Mouse (Mus musculus) embryonic facial prominence, embryonic 13.5 days (tissue): ENCODE measurements around the gene Eya3. TPM values are rescaled to one million over a fixed set of nuclear protein-coding genes. Genes with fewer than 3 reads are reported as not detected.
"Not testable (repeated sequence)": the region's sequence is repeated elsewhere in the genome, so short reads cannot be mapped to it uniquely, and the experiment has no call there.

Source experiments
- ATAC-seq: fragments of 200-750 bp; cut with Nextera tagmentation; 2 replicates; pipeline ENCODE4 v1.8.0; 2017; ENCODE audit warnings: low read depth; ENCODE audit not compliant: insufficient number of reproducible peaks, insufficient read depth, low FRiP score, low TSS enrichment
- H3K27ac ChIP-seq: fragments of 300-500 bp; sonication (generic); 2 replicates; pipeline ENCODE4 v1.5.1; 2015; ENCODE audit warnings: moderate library complexity, mild to moderate bottlenecking, inconsistent platforms
- H3K27me3 ChIP-seq: fragments of 300-500 bp; sonication (generic); 2 replicates; pipeline ENCODE4 v1.6.1; 2015; ENCODE audit warnings: mild to moderate bottlenecking, inconsistent platforms
- H3K36me3 ChIP-seq: fragments of 300-500 bp; sonication (generic); 2 replicates; pipeline ENCODE4 v1.6.1; 2015; ENCODE audit warnings: mild to moderate bottlenecking, inconsistent platforms
- H3K4me1 ChIP-seq: fragments of 300-500 bp; sonication (generic); 2 replicates; pipeline ENCODE4 v1.6.1; 2015; ENCODE audit warnings: inconsistent platforms
- H3K4me2 ChIP-seq: fragments of 300-500 bp; sonication (generic); 2 replicates; pipeline ENCODE4 v1.6.1; 2015; ENCODE audit warnings: moderate library complexity, mild to moderate bottlenecking, inconsistent platforms
- H3K4me3 ChIP-seq: fragments of 300-500 bp; sonication (generic); 2 replicates; pipeline ENCODE4 v1.5.1; 2015; ENCODE audit warnings: mild to moderate bottlenecking, inconsistent platforms
- H3K9ac ChIP-seq: fragments of 300-500 bp; sonication (generic); 2 replicates; pipeline ENCODE4 v1.6.1; 2015; ENCODE audit warnings: mild to moderate bottlenecking, inconsistent platforms
- H3K9me3 ChIP-seq: fragments of 300-500 bp; sonication (generic); 2 replicates; pipeline ENCODE4 v1.6.1; 2016; ENCODE audit warnings: inconsistent platforms
- WGBS: fragments of 180-500 bp; shearing (Covaris S2); methylation state at CpG from one replicate; pipeline ENCODE4 v1.1.7; 2015; ENCODE audit warnings: mixed read lengths; 5-methylcytosine and 5-hydroxymethylcytosine counted together
- polyA plus RNA-seq: library from polyadenylated mRNA; unstranded; fragments of >200 nt; fragmentation: Nextera tagmentation; extraction: Ambion mirVana; gene quantifications from 2 replicates; pipeline ENCODE4 v1.2.1, GENCODE M21; 2015

The Eya3 gene
- polyA plus RNA-seq, 1 experiment from 2014 or later, result 32.6 TPM

DNA sequence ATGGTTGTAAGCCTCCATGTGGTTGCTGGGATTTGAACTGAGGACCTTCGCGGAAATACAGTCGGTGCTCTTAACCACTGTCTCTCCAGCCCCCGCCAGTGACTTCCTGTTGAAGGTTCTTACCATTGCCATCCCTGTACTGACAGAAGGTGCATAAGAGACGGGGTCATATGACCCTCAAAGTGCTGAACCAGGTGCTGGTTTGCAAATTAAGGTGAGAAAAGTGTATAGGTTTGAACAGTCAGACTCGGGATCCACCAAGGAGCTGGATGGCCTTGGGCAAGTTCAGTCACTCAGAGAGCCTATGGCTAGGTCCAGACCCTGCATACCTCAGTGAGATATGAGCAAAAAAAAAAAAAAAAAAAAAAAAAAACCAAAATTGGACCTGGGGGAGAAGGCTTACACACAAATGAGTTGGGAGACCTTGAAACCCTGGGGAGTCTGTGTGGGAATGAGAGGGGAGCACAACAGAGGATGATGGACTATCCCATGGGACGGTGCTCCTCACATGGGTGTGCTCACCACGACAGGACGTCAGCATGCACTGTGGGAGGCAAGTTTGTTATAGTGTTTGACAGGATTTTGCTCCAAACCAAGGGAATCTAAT lies 108.2 kb downstream of the Eya3 start:
- Histone ChIP-seq H3K36me3 (no peaks in the 10 kb centered on the region), H3K4me2 (no peak overlapping the region), H3K9ac (no peak overlapping the region), H3K4me3 (no peak overlapping the region), H3K9me3 (no peaks in the 10 kb centered on the region), H3K4me1 (no peaks in the 10 kb centered on the region), H3K27me3 (no peaks in the 10 kb centered on the region), H3K27ac (no peak overlapping the region)
- WGBS, result 85% methylated on average over 9 of the region's 9 CpGs
- no peak for ATAC-seq

GRCm38 (mm10) chr4:132747664-132748259 lies 109.0 kb downstream of the Eya3 start:
- Histone ChIP-seq H3K4me1 (no peaks in the 10 kb centered on the region), H3K27ac (no peak overlapping the region), H3K4me3 (no peak overlapping the region), H3K9me3 (no peaks in the 10 kb centered on the region), H3K36me3 (no peaks in the 10 kb centered on the region), H3K27me3 (no peaks in the 10 kb centered on the region), H3K9ac (no peak overlapping the region), H3K4me2 (no peak overlapping the region)
- no peak for ATAC-seq
- WGBS, result 66% methylated on average over 9 of the region's 9 CpGs

GRCm38 (mm10) chr4:132748778-132749177 lies 110.0 kb downstream of the Eya3 start:
- no peaks in the 10 kb centered on the region for H3K36me3 ChIP-seq
- no peak overlapping the region for H3K27ac ChIP-seq
- no peak overlapping the region for H3K9ac ChIP-seq
- H3K4me3 ChIP-seq, result no peak overlapping the region
- no peak overlapping the region for H3K4me2 ChIP-seq
- 90% methylated on average over 4 of the region's 4 CpGs for WGBS
- no peaks in the 10 kb centered on the region for H3K4me1 ChIP-seq
- ATAC-seq, result no peak
- no peaks in the 10 kb centered on the region for H3K27me3 ChIP-seq
- H3K9me3 ChIP-seq, result no peaks in the 10 kb centered on the region

GRCm38 (mm10) chr4:132749258-132749982 lies 110.6 kb downstream of the Eya3 start:
- Histone ChIP-seq H3K27me3 (no peaks in the 10 kb centered on the region), H3K4me2 (no peak overlapping the region), H3K9me3 (no peaks in the 10 kb centered on the region), H3K9ac (no peak overlapping the region), H3K4me1 (no peaks in the 10 kb centered on the region), H3K4me3 (no peak overlapping the region), H3K36me3 (no peaks in the 10 kb centered on the region), H3K27ac (no peak overlapping the region)
- ATAC-seq, result no peak
- 78% methylated on average over 6 of the region's 6 CpGs for WGBS

- Histone ChIP-seq H3K9ac (no peak overlapping the region), H3K4me1 (peaks cover 7% of the 10 kb centered on the region; the same call in 1 of the 2 replicates), H3K27me3 (peaks cover 8% of the 10 kb centered on the region), H3K27ac (no peak overlapping the region), H3K9me3 (no peaks in the 10 kb centered on the region), H3K36me3 (no peaks in the 10 kb centered on the region), H3K4me3 (no peak overlapping the region), H3K4me2 (no peak overlapping the region)
- ATAC-seq, result no peak
- WGBS, result 72% methylated on average over 6 of the region's 6 CpGs
Observed at GRCm38 (mm10) chr4:132752992-132753391, 114.2 kb downstream of the Eya3 start.

GRCm38 (mm10) chr4:132756974-132757373 lies 118.2 kb downstream of the Eya3 start, which contains the start of gene Smpdl3b:
Smpdl3b (minus strand) TSS chr4:132757252.
- Histone ChIP-seq H3K4me3 (peak within 1 kb of the TSS; percentile 51), H3K36me3 (no peaks in the 10 kb centered on the region), H3K27me3 (peaks cover 10% of the 10 kb centered on the region), H3K9me3 (no peaks in the 10 kb centered on the region), H3K4me2 (peak within 1 kb of the TSS; percentile 92), H3K9ac (peak within 1 kb of the TSS; percentile 77), H3K27ac (no peak within 1 kb of the TSS), H3K4me1 (peaks cover 7% of the 10 kb centered on the region; the same call in 1 of the 2 replicates)
- ATAC-seq, result no peak
- 1% methylated on average over 22 of the region's 22 CpGs for WGBS

DNA sequence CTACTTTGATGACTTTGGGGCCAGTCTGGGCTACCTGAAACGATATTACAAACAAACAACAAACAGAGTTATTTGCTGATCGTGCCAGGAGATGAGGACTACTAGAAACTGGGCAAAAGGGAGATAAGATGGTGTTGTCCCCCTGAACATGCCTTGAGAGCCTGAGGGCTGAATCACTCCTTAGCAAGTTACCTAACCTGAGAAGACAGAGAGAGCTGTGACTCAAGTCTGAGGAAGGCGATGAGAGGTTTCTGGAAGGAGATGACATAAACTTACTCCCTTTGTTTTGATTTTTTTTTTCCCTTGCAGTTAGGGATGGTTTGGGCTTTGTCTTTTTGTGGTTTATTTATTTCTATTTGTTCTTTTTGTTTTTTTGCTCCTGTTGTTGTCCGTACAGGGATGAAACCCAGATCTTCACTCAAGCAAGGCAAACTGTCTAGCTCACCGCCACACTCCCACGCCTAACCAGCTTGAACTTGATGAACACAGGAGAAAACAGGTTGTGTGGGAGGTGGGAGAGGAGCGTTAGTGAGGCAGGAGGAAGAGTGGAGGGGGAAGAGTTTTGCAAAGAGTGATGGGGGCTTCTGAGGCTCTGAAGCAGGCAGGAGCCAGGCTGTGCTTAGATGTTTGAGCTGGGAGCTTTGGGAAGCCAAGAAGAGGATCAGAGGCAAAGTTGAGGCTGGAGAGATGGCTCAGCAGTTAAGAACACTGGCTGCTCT lies 119.0 kb downstream of the Eya3 start:
- 81% methylated on average over 7 of the region's 7 CpGs for WGBS
- Histone ChIP-seq H3K4me2 (peak overlapping the region; percentile 92), H3K4me1 (peaks cover 7% of the 10 kb centered on the region; the same call in 1 of the 2 replicates), H3K4me3 (no peak overlapping the region), H3K9me3 (no peaks in the 10 kb centered on the region), H3K27me3 (peaks cover 10% of the 10 kb centered on the region), H3K36me3 (no peaks in the 10 kb centered on the region), H3K9ac (no peak overlapping the region; the same call in 1 of the 2 replicates), H3K27ac (no peak overlapping the region)
- ATAC-seq, result no peak

GRCm38 (mm10) chr4:132760296-132760695 lies 121.5 kb downstream of the Eya3 start:
- Histone ChIP-seq H3K4me3 (no peak overlapping the region), H3K36me3 (no peaks in the 10 kb centered on the region), H3K9me3 (no peaks in the 10 kb centered on the region), H3K27ac (no peak overlapping the region), H3K27me3 (peaks cover 10% of the 10 kb centered on the region), H3K4me1 (peaks cover 7% of the 10 kb centered on the region; the same call in 1 of the 2 replicates), H3K4me2 (no peak overlapping the region), H3K9ac (no peak overlapping the region)
- ATAC-seq, result no peak
- WGBS, result 59% methylated on average over 3 of the region's 3 CpGs

GRCm38 (mm10) chr4:132762602-132763001 lies 123.8 kb downstream of the Eya3 start:
- H3K4me1 ChIP-seq, result no peaks in the 10 kb centered on the region
- no peak overlapping the region for H3K9ac ChIP-seq
- H3K27me3 ChIP-seq, result peaks cover 6% of the 10 kb centered on the region
- no peak for ATAC-seq
- no peaks in the 10 kb centered on the region for H3K36me3 ChIP-seq
- no peak overlapping the region for H3K4me3 ChIP-seq
- no peaks in the 10 kb centered on the region for H3K9me3 ChIP-seq
- H3K27ac ChIP-seq, result no peak overlapping the region
- no peak overlapping the region for H3K4me2 ChIP-seq
- 69% methylated on average over 6 of the region's 6 CpGs for WGBS

- not testable (repeated sequence) for H3K9me3 ChIP-seq, H3K9ac ChIP-seq, ATAC-seq, H3K36me3 ChIP-seq, H3K4me3 ChIP-seq, H3K27me3 ChIP-seq, H3K4me2 ChIP-seq, H3K27ac ChIP-seq, H3K4me1 ChIP-seq
- WGBS, result 81% methylated on average over 3 of the region's 3 CpGs
Observed at GRCm38 (mm10) chr4:132763125-132763524, 124.3 kb downstream of the Eya3 start.
